Mouse (Mus musculus): Measurements from ENCODE around the gene Syne2. TPM values are rescaled to one million over a fixed set of nuclear protein-coding genes. Genes with fewer than 3 reads are reported as not detected.
A peak's percentile ranks its signal among the peaks of the same experiment; 100 is the strongest.

Syne2 gene
- polyA plus RNA-seq, 1 experiment from 2014 or later = 16.1 TPM

DNA sequence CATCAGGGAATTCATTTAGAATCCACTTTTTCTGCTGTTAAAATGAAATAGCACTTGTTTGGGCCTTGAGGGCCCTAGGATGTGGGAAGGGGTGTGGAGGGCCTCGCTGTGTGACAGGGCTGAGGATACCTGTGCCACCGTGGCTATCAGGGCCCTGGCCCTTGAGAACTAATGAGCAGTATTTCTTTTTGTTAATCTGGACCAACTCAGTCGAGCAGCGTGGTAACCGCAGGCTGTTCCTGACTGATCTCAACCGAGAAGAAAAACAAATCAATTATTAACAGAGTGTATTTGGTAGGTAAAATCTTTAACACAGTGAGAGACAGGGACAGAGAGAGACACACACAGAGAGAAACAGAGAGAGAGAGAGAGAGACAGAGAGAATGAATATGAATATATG, 34.5 kb downstream of the Syne2 start:
- WGBS = 44% methylated on average over 6 of the region's 6 CpGs
- Histone ChIP-seq H3K9me3 (ENCODE audit: control insufficient read depth, low read length) (no peaks in the 10 kb centered on the region), H3K27me3 (ENCODE audit: control insufficient read depth, insufficient read depth, low read length) (no peaks in the 10 kb centered on the region), H3K9ac (ENCODE audit: low read length) (no peak overlapping the region), H3K27ac (replicated peaks) (no peak overlapping the region), H3K4me3 (ENCODE audit: low read depth, low read length) (no peak overlapping the region), H3K4me2 (replicated peaks; ENCODE audit: low read depth) (no peak overlapping the region), H3K4me1 (replicated peaks; ENCODE audit: control insufficient read depth, insufficient read depth) (0 out of 2 replicates have a peak, but pooled peaks cover 8% of the 10 kb centered on the region), H3K36me3 (ENCODE audit: control insufficient read depth, insufficient read depth, low read length) (no peaks in the 10 kb centered on the region)
- DNase-seq (ENCODE audit: low spot score) = no peak
- no peak for ATAC-seq (ENCODE audit: low FRiP score, low TSS enrichment)
- TF ChIP-seq CTCF (IDR thresholded peaks at IDR 0.05; ENCODE audit: low read depth) (no peak), EP300 (optimal IDR thresholded peaks at IDR 0.05) (no peak)

DNA sequence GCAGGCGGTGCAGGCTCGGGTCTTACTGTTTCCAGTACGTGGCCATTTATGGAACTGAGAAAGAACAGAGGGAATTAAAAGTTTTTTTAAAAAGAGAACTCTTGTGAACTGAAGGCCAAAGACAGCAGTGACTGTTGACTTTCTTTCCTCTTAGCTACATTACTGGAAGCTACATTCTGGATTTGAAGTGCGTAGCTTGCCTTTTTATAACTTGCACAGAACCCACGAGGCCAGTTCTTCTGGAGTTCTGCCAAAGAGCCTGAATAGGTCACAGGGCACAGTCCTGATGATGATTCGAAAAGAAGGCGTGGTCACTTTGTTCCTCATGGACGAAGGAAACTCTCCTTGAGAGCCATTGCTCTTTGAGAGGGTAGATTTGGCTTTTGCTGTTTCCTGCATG, 35.6 kb downstream of the Syne2 start:
- DNase-seq (ENCODE audit: low spot score) (peak; percentile 49), ATAC-seq (ENCODE audit: low FRiP score, low TSS enrichment) (peak; percentile 74)
- 8% methylated on average over 8 of the region's 8 CpGs for WGBS
- Histone ChIP-seq H3K36me3 (ENCODE audit: control insufficient read depth, insufficient read depth, low read length) (no peaks in the 10 kb centered on the region), H3K27me3 (ENCODE audit: control insufficient read depth, insufficient read depth, low read length) (no peaks in the 10 kb centered on the region), H3K9me3 (ENCODE audit: control insufficient read depth, low read length) (no peaks in the 10 kb centered on the region), H3K4me2 (replicated peaks; ENCODE audit: low read depth) (peak overlapping the region; percentile 51), H3K4me3 (ENCODE audit: low read depth, low read length) (peak overlapping the region; percentile 5), H3K9ac (ENCODE audit: low read length) (0 out of 2 replicates have a peak overlapping the region, but pooled peaks have one; percentile 18), H3K27ac (replicated peaks) (peak overlapping the region; percentile 85), H3K4me1 (replicated peaks; ENCODE audit: control insufficient read depth, insufficient read depth) (0 out of 2 replicates have a peak, but pooled peaks cover 8% of the 10 kb centered on the region)
- no peak for TF ChIP-seq EP300 (optimal IDR thresholded peaks at IDR 0.05)
- TF ChIP-seq CTCF (IDR thresholded peaks at IDR 0.05; ENCODE audit: low read depth) = no peak

- Histone ChIP-seq H3K4me1 (replicated peaks; ENCODE audit: control insufficient read depth, insufficient read depth) (0 out of 2 replicates have a peak, but pooled peaks cover 8% of the 10 kb centered on the region), H3K9me3 (ENCODE audit: control insufficient read depth, low read length) (no peaks in the 10 kb centered on the region), H3K27me3 (ENCODE audit: control insufficient read depth, insufficient read depth, low read length) (no peaks in the 10 kb centered on the region), H3K9ac (ENCODE audit: low read length) (no peak overlapping the region), H3K4me2 (replicated peaks; ENCODE audit: low read depth) (0 out of 2 replicates have a peak overlapping the region, but pooled peaks have one; percentile 3), H3K4me3 (ENCODE audit: low read depth, low read length) (no peak overlapping the region), H3K36me3 (ENCODE audit: control insufficient read depth, insufficient read depth, low read length) (no peaks in the 10 kb centered on the region), H3K27ac (replicated peaks) (peak overlapping the region; percentile 63)
- WGBS = 27% methylated on average over 7 of the region's 7 CpGs
- no peak for DNase-seq (ENCODE audit: low spot score)
- peak; percentile 38; the same call in 1 of the 2 replicates for ATAC-seq (ENCODE audit: low FRiP score, low TSS enrichment)
- TF ChIP-seq EP300 (optimal IDR thresholded peaks at IDR 0.05) (no peak), CTCF (IDR thresholded peaks at IDR 0.05; ENCODE audit: low read depth) (no peak)
Observed at GRCm38 (mm10) chr12:75855051-75855453, 37.1 kb downstream of the Syne2 start.

- Histone ChIP-seq H3K9ac (ENCODE audit: low read length) (no peak overlapping the region), H3K9me3 (ENCODE audit: control insufficient read depth, low read length) (no peaks in the 10 kb centered on the region), H3K36me3 (ENCODE audit: control insufficient read depth, insufficient read depth, low read length) (no peaks in the 10 kb centered on the region), H3K27ac (replicated peaks) (no peak overlapping the region), H3K4me1 (replicated peaks; ENCODE audit: control insufficient read depth, insufficient read depth) (0 out of 2 replicates have a peak, but pooled peaks cover 8% of the 10 kb centered on the region), H3K4me3 (ENCODE audit: low read depth, low read length) (no peak overlapping the region), H3K27me3 (ENCODE audit: control insufficient read depth, insufficient read depth, low read length) (no peaks in the 10 kb centered on the region), H3K4me2 (replicated peaks; ENCODE audit: low read depth) (no peak overlapping the region)
- ATAC-seq (ENCODE audit: low FRiP score, low TSS enrichment) (no peak), DNase-seq (ENCODE audit: low spot score) (no peak)
- TF ChIP-seq CTCF (IDR thresholded peaks at IDR 0.05; ENCODE audit: low read depth) (no peak), EP300 (optimal IDR thresholded peaks at IDR 0.05) (no peak)
- WGBS = 90% methylated on average over 9 of the region's 9 CpGs
Observed at GRCm38 (mm10) chr12:75855621-75856020, 37.7 kb downstream of the Syne2 start.

DNA sequence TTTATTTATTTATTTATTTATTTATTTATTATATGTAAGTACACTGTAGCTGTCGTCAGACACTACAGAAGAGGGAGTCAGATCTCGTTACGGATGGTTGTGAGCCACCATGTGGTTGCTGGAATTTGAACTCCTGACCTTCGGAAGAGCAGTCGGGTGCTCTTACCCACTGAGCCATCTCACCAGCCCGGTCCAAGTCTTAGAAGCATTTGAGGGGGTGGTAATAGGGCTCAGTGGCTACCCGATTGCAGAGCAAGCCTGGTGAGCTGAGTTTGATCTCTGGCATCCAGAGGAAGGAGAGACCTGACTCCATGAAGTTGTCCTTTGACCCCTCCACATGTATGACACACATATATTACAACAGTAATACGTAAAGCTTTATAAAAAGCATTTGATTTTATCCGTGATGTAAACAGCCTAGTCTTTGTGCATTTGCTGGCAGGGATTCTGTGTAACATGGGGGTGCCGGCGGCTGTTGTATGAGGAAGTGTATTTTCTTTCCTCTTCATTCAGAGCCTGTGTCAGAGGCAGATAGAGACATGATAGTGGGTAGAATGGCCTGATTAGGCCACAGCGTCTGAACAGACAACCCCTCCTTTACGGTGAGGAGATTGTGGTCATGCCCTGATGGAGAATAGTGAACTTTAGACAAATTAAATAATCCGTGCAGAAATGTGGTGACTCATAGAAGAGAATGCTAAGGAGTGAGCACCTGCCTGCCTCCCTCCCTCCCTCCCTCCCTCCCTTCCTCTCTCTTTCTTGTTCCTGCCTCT, 38.3 kb downstream of the Syne2 start:
- Histone ChIP-seq H3K36me3 (ENCODE audit: control insufficient read depth, insufficient read depth, low read length) (no peaks in the 10 kb centered on the region), H3K27ac (replicated peaks) (no peak overlapping the region), H3K27me3 (ENCODE audit: control insufficient read depth, insufficient read depth, low read length) (no peaks in the 10 kb centered on the region), H3K4me1 (replicated peaks; ENCODE audit: control insufficient read depth, insufficient read depth) (0 out of 2 replicates have a peak, but pooled peaks cover 8% of the 10 kb centered on the region), H3K9me3 (ENCODE audit: control insufficient read depth, low read length) (no peaks in the 10 kb centered on the region), H3K4me3 (ENCODE audit: low read depth, low read length) (no peak overlapping the region), H3K4me2 (replicated peaks; ENCODE audit: low read depth) (no peak overlapping the region), H3K9ac (ENCODE audit: low read length) (no peak overlapping the region)
- TF ChIP-seq CTCF (IDR thresholded peaks at IDR 0.05; ENCODE audit: low read depth) = no peak
- no peak for TF ChIP-seq EP300 (optimal IDR thresholded peaks at IDR 0.05)
- DNase-seq (ENCODE audit: low spot score) = no peak
- WGBS = 59% methylated on average over 14 of the region's 14 CpGs
- ATAC-seq (ENCODE audit: low FRiP score, low TSS enrichment) = peak; percentile 54

GRCm38 (mm10) chr12:75859936-75860335, 42.0 kb downstream of the Syne2 start:
- ATAC-seq (ENCODE audit: low FRiP score, low TSS enrichment) (no peak), DNase-seq (ENCODE audit: low spot score) (no peak)
- H3K36me3 ChIP-seq (ENCODE audit: control insufficient read depth, insufficient read depth, low read length) = no peaks in the 10 kb centered on the region
- H3K9me3 ChIP-seq (ENCODE audit: control insufficient read depth, low read length) = no peaks in the 10 kb centered on the region
- 0 out of 2 replicates have a peak, but pooled peaks cover 3% of the 10 kb centered on the region for H3K4me1 ChIP-seq (replicated peaks; ENCODE audit: control insufficient read depth, insufficient read depth)
- no peak overlapping the region for H3K4me2 ChIP-seq (replicated peaks; ENCODE audit: low read depth)
- H3K4me3 ChIP-seq (ENCODE audit: low read depth, low read length) = no peak overlapping the region
- H3K27me3 ChIP-seq (ENCODE audit: control insufficient read depth, insufficient read depth, low read length) = no peaks in the 10 kb centered on the region
- H3K9ac ChIP-seq (ENCODE audit: low read length) = no peak overlapping the region
- WGBS = 78% methylated on average over 10 of the region's 11 CpGs
- TF ChIP-seq EP300 (optimal IDR thresholded peaks at IDR 0.05) (no peak), CTCF (IDR thresholded peaks at IDR 0.05; ENCODE audit: low read depth) (no peak)
- no peak overlapping the region for H3K27ac ChIP-seq (replicated peaks)
